Mouse (Mus musculus) small intestine, adult 2 months (tissue): ENCODE results near the gene Ccdc12.

Experiments
- CTCF ChIP-seq: fragments of 200-500 bp; IDR thresholded peaks from 2 replicates; pipeline ENCODE4 v1.5.1; 2012; ENCODE audit warnings: low read depth, mild to moderate bottlenecking, control low read depth, inconsistent platforms, low read length, moderate library complexity, mixed read lengths; ENCODE audit not compliant: insufficient replicate concordance, insufficient read length; ENCODE audit errors: extremely low read depth
- POLR2A ChIP-seq: fragments of 200-500 bp; IDR thresholded peaks from 2 replicates; pipeline ENCODE4 v1.6.1; 2012; ENCODE audit warnings: low read depth, mild to moderate bottlenecking, control low read depth, inconsistent platforms, low read length, moderate library complexity

DNA sequence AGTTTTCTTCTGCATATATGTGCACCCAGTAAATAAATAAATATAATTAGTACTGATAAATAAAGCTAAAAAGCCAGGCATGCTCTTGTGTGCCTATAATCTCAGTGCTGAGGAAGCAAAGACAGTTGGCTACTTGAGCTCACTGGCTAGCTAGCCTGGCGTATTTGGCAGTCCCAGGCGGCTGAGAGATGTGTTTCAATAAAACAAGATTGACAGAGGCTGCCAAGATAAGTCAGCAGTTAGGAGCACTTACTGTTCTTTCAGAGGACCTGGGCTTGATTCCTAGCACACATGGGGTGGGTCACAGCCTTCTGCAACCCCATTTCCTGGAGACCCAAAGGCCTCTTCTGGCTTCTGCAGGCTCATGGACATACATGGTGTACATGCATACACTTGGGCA, 31.5 kb downstream of the Ccdc12 start:
- TF ChIP-seq POLR2A, result no peak
- no peak for TF ChIP-seq CTCF
